Mouse (Mus musculus) forebrain, embryonic 15.5 days (tissue): ENCODE measurements around the gene Marveld1. TPM values are rescaled to one million over a fixed set of nuclear protein-coding genes. Genes with fewer than 3 reads are reported as not detected.

Experiments used
- ATAC-seq: fragments of 200-750 bp; cut with Nextera tagmentation; replicated peaks from 2 replicates; pipeline ENCODE4 v1.8.0; 2017; ENCODE audit warnings: mild to moderate bottlenecking, moderate TSS enrichment, moderate library complexity
- H3K27ac ChIP-seq: fragments of 300-500 bp; sonication (generic); replicated peaks from 2 replicates; pipeline ENCODE4 v1.5.1; 2015; ENCODE audit warnings: mild to moderate bottlenecking, inconsistent platforms
- H3K27me3 ChIP-seq: fragments of 300-500 bp; sonication (generic); 2 replicates; pipeline ENCODE4 v1.6.1; 2015; ENCODE audit warnings: inconsistent platforms
- H3K36me3 ChIP-seq: fragments of 300-500 bp; sonication (generic); 2 replicates; pipeline ENCODE4 v1.6.1; 2015; ENCODE audit warnings: mild to moderate bottlenecking, inconsistent platforms
- H3K4me1 ChIP-seq: fragments of 300-500 bp; sonication (generic); 2 replicates; pipeline ENCODE4 v1.6.1; 2015; ENCODE audit warnings: inconsistent platforms
- H3K4me2 ChIP-seq: fragments of 300-500 bp; sonication (generic); replicated peaks from 2 replicates; pipeline ENCODE4 v1.6.1; 2015; ENCODE audit warnings: mild to moderate bottlenecking, inconsistent platforms
- H3K4me3 ChIP-seq: fragments of 300-500 bp; sonication (generic); 2 replicates; pipeline ENCODE4 v1.5.1; 2015; ENCODE audit warnings: mild to moderate bottlenecking, inconsistent platforms
- H3K9ac ChIP-seq: fragments of 300-500 bp; sonication (generic); replicated peaks from 2 replicates; pipeline ENCODE4 v1.6.1; 2015; ENCODE audit warnings: mild to moderate bottlenecking, inconsistent platforms
- H3K9me3 ChIP-seq: fragments of 300-500 bp; sonication (generic); 2 replicates; pipeline ENCODE4 v1.6.1; 2016; ENCODE audit warnings: inconsistent platforms
- WGBS: fragments of 180-500 bp; shearing (Covaris S2); methylation state at CpG from one replicate; pipeline ENCODE4 v1.1.7; 2015; ENCODE audit warnings: mixed read lengths; 5-methylcytosine and 5-hydroxymethylcytosine counted together
- polyA plus RNA-seq: library from polyadenylated mRNA; unstranded; fragments of >200 nt; fragmentation: Nextera tagmentation; extraction: Ambion mirVana; gene quantifications from 2 replicates; pipeline ENCODE4 v1.2.1, GENCODE M21; 2015

The Marveld1 gene
- polyA plus RNA-seq, 1 experiment from 2014 or later: 1.7 TPM

- no peak overlapping the region for H3K27ac ChIP-seq
Measured at GRCm38 (mm10) chr19:42193311-42193710, 46.1 kb downstream of the Marveld1 start.

DNA sequence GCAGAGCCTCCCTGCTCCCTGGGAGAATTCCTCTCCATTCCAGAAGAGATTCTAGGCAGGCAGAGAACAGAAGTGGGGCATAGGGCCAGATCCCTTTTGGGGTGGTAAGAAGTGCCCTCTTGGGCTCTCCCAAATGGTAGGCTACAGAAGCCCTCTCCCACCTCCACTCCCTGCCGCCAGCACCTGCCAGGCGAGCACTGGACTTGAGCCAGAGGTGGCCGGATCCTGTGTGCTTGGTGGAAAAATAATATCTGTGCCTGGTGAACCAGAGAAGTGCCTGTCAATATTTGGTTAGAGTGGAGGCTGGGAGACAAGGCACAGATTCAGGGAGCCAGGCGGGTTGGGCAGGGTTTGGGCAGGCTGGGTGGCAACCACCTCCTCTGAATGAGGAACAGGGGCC lies 49.2 kb downstream of the Marveld1 start:
- Histone ChIP-seq H3K4me2 (no peak overlapping the region), H3K9ac (no peak overlapping the region), H3K27me3 (peaks cover 35% of the 10 kb centered on the region), H3K9me3 (no peaks in the 10 kb centered on the region), H3K36me3 (peaks cover 10% of the 10 kb centered on the region), H3K4me3 (no peak overlapping the region), H3K27ac (no peak overlapping the region), H3K4me1 (peaks cover 3% of the 10 kb centered on the region)
- ATAC-seq: no peak
- WGBS: 87% methylated on average over 4 of the region's 4 CpGs

More at GRCm38 (mm10) chr19:42193311-42193710, 46.1 kb downstream of the Marveld1 start:
- 42% methylated on average over 2 of the region's 2 CpGs for WGBS
- Histone ChIP-seq H3K36me3 (peaks cover 16% of the 10 kb centered on the region), H3K4me3 (no peak overlapping the region), H3K9ac (no peak overlapping the region), H3K9me3 (no peaks in the 10 kb centered on the region), H3K27me3 (0 out of 2 replicates have a peak, but pooled peaks cover 5% of the 10 kb centered on the region), H3K4me1 (no peaks in the 10 kb centered on the region), H3K4me2 (no peak overlapping the region)
- no peak for ATAC-seq

GRCm38 (mm10) chr19:42197066-42197465 lies 49.9 kb downstream of the Marveld1 start:
- H3K4me2 ChIP-seq: no peak overlapping the region
- H3K4me1 ChIP-seq: peaks cover 10% of the 10 kb centered on the region
- H3K36me3 ChIP-seq: peaks cover 3% of the 10 kb centered on the region; the same call in 1 of the 2 replicates
- 70% methylated on average over 4 of the region's 4 CpGs for WGBS
- H3K27ac ChIP-seq: no peak overlapping the region
- H3K4me3 ChIP-seq: no peak overlapping the region
- H3K9me3 ChIP-seq: no peaks in the 10 kb centered on the region
- H3K9ac ChIP-seq: no peak overlapping the region
- no peak for ATAC-seq
- peaks cover 42% of the 10 kb centered on the region for H3K27me3 ChIP-seq

DNA sequence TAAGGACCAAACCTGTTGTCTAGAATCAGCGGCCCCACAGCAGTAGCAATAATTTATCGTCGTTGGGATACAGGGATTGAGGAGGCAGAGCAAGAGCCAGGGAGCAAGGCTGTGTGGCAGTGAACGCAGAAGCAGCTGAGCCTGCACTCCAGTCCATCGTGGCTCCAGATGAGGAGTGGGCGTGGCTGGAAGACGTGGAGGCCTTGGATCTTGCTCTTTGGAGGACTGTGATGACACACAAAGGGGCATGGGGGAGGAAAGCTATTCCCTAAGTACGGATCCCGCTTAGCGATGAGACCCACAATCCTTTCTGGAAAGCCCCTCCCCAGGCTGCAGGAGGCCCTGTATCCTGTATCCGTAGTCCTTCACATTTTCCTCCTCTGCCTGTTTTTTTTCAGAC lies 50.8 kb downstream of the Marveld1 start:
- H3K4me2 ChIP-seq: no peak overlapping the region
- no peak overlapping the region for H3K27ac ChIP-seq
- peaks cover 51% of the 10 kb centered on the region for H3K27me3 ChIP-seq
- H3K4me1 ChIP-seq: peaks cover 14% of the 10 kb centered on the region
- H3K4me3 ChIP-seq: no peak overlapping the region
- no peaks in the 10 kb centered on the region for H3K9me3 ChIP-seq
- ATAC-seq: no peak
- 49% methylated on average over 11 of the region's 11 CpGs for WGBS
- H3K36me3 ChIP-seq: no peaks in the 10 kb centered on the region
- H3K9ac ChIP-seq: no peak overlapping the region

Other genes with a start within 250 kb of the Marveld1 start
- gene Pgam1, start 235.5 kb upstream of the Marveld1 start, polyA plus RNA-seq: 463 and 466 TPM in 2 replicates
- 76.8 and 78.4 TPM in 2 replicates for gene Exosc1, start 214.0 kb upstream of the Marveld1 start, polyA plus RNA-seq
- gene Zdhhc16, start 213.9 kb upstream of the Marveld1 start, polyA plus RNA-seq: 88.5 and 96.9 TPM in 2 replicates
- 34.8 and 36.4 TPM in 2 replicates for gene Mms19, start 166.2 kb upstream of the Marveld1 start, polyA plus RNA-seq
- gene Ubtd1, start 165.6 kb upstream of the Marveld1 start, polyA plus RNA-seq: 8.7 and 9.9 TPM in 2 replicates
- gene Ankrd2, start 111.4 kb upstream of the Marveld1 start, polyA plus RNA-seq: 0.36 and 0.51 TPM in 2 replicates
- gene Hoga1, start 101.8 kb upstream of the Marveld1 start, polyA plus RNA-seq: 0.96 and 1.2 TPM in 2 replicates
- gene 4933411K16Rik, start 95.2 kb upstream of the Marveld1 start, polyA plus RNA-seq: not detected in 2 replicates
- 163 and 169 TPM in 2 replicates for gene Morn4, start 61.0 kb upstream of the Marveld1 start, polyA plus RNA-seq
- 29.4 and 33.6 TPM in 2 replicates for gene Pi4k2a, start 56.9 kb upstream of the Marveld1 start, polyA plus RNA-seq
- 7.2 and 8.1 TPM in 2 replicates for gene Avpi1, start 18.3 kb upstream of the Marveld1 start, polyA plus RNA-seq
- gene Zfyve27, start 16.6 kb downstream of the Marveld1 start, polyA plus RNA-seq: 64.1 and 64.8 TPM in 2 replicates
- gene Sfrp5, start 54.9 kb downstream of the Marveld1 start, polyA plus RNA-seq: 0.54 and 0.78 TPM in 2 replicates
- gene Golga7b, start 100.2 kb downstream of the Marveld1 start, polyA plus RNA-seq: 28.6 and 31.5 TPM in 2 replicates